Mouse (Mus musculus) mouse trophoblast stem cell (cell line): Measurements from ENCODE around the gene Atxn10.
"Not testable (repeated sequence)": the region's sequence is repeated elsewhere in the genome, so short reads cannot be mapped to it uniquely, and the experiment has no call there.

Experiments
- in situ Hi-C, 2 experiments: fragments of 300-500 bp; cut with MseI, MboI; formaldehyde crosslinking; loops; 2 replicates in 1 of 2; 3 replicates in 1 of 2; pipeline ENCODE4 v1.15.1; 2025

The Atxn10 gene

GRCm38 (mm10) chr15:85333511-85333910 is 2.5 kb upstream of the Atxn10 start:
- in situ Hi-C loops: not testable (repeated sequence)

GRCm38 (mm10) chr15:85334234-85334633 is 1.8 kb upstream of the Atxn10 start:
- in situ Hi-C loops: no loop called here

- in situ Hi-C loops: no loop called here
These were observed 401 bp downstream of the Atxn10 start for GRCm38 (mm10) chr15:85336301-85336991.

DNA sequence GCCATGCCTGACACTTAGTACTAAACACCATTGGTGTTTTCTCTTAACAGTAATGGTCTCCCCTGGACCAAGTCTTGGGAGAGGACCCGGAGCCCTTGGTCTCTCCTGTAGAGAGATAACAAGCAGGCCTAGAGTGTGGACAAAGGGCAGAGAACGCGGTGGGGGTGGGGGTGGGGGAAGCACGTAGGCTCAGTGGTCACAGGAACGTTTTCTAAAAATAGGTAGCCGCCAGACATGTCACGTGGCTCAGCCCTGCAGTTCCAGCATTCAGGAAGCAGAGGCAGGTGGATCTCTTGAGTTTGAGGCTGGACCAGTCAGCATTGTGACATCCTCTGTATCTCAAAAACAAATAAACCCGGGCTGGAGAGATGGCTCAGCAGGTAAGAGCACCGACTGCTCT is 1.2 kb downstream of the Atxn10 start:
- in situ Hi-C loops: no loop called here

DNA sequence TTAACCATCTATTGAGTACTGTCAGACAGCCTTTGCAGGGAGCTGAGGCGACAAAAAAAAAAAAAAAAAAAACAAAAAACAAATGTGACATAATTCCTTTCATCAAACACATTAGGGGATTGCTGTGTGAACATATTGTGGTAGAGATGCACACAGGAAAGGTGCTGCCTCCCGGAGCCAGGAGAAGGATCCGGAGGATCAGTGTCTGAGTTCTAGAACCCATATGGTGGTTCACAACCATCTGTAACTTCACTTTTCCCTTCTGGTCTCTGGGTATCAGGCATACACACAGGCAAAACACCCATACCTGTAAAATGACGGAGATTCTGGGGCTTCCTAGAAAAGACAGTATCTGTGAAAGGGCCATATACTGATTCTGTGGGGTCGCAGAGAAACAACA is 1.9 kb downstream of the Atxn10 start:
- in situ Hi-C loops: no loop called here

GRCm38 (mm10) chr15:85342246-85342645 is 6.2 kb downstream of the Atxn10 start:
- in situ Hi-C loops: no loop called here

DNA sequence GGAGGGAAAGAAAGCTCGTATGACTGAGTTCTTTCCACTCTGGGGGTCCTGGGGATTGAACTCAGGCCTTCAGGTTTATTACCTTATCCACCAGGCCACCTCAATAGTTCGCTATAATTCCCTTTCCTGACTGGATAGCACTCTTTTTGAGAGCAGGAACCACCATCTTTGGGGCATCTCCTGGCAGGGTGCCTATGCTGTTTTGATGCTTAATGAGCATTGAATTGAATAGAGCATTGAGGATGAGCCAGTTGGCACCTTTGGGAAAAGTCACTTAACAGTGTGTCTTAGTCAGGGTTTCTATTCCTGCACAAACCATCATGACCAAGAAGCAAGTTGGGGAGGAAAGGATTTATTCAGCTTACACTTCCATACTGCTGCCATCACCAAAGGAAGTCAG is 8.6 kb downstream of the Atxn10 start:
- in situ Hi-C loops: no loop called here

DNA sequence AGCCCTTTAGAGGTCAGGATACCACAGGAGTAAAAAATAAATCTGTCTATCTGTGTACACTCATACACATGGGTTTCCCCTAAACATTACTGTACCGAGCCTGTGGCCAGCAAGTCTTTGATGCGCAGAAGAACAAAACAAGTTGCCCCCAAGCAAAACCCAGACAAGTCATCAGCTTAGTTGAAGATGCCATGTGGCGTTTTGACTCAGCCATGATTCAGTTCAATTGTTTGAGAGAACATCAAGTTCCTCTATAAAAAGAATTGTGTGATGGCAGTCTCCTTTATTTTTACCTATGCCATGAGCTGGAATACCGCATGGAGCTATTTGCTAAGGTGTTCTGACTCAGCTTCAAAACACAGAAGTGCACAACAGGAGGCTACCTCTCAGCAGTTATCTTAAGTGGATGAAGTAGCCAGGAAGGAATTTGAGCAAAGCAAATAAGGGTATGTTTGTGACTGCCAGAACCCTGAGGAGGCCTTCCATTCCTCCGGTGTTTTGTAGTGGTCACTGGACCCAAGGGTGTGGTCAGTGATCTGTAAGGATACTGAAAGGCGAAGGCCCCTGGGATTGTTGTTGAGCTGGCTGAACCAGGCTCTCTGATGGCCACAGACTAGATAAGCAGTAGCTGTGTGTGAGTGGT is 11.1 kb downstream of the Atxn10 start:
- in situ Hi-C loops: no loop called here

DNA sequence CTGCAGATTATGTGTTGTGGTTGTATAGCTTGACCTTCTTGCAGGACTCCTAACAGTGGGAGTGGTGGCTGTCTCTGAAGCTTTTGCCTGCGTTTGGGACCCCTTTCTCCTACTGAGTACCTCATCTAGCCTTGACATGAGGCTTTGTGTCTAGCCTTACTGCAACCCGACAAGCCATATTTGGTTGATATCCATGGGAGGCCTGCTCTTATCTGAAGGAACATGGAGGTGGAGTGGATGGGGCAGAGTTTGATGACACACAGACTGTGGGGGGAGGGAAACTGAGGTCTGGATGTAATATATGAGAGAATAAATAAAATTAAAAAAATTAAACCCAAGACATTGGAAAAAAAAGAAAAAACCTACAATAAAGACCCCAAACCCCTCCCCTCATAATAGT is 14.1 kb downstream of the Atxn10 start:
- in situ Hi-C loops: no loop called here

- in situ Hi-C loops: no loop called here
These were observed 18.0 kb downstream of the Atxn10 start for GRCm38 (mm10) chr15:85354060-85354459.

DNA sequence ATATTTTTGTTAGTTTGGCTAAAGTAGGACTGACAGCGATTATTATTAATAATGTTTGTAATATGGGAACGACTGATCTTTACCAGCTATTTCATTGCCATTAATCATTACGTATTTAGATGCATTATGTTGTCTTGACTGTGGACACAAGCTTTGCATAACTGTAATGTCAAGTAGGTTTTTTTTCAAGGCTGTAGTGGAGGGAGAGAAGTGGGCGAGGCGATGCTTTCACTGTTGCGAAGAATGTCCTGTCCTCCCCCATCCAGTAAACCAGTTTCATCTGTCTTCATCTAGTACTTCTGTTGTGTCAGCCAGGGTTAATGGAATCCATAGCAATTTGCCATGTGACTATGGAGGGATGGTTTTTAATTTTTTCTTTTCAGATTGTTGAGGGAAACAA is 20.1 kb downstream of the Atxn10 start:
- in situ Hi-C loops: no loop called here

DNA sequence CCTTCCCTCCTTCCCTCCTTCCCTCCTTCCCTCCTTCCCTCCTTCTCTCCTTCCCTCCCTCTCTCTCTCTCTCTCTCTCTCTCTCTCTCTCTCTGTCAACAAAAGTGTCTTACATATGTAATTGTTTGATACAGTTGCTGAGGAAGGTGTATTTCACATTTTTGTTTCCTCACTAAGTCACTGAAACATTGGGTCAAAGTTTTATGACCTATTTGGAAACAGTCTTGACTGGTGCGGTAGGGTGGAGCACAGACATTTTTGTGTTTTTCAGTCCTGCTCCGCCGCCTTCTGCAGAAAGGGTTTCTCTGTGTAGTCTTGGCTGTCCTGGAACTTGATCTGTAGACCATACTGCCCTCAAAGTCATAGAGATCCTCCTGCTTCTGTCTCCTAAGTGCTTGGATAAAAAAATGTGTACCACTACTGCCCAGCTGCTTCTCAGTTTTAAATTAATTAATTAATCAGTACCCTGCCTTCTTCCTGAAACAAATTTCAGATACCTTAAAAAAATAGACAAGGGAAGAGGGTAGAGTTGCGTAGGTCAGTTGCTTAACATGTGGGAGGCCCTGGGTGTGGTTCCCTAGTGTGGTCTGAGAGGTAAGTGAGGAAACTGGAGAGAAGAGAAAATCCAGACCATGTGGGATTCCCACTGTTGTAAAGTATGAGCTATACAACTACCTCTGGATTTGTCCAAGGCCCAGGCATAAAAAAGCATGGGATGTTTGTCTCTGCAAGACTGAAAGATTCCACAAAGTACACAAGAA is 21.6 kb downstream of the Atxn10 start:
- in situ Hi-C loops: no loop called here

DNA sequence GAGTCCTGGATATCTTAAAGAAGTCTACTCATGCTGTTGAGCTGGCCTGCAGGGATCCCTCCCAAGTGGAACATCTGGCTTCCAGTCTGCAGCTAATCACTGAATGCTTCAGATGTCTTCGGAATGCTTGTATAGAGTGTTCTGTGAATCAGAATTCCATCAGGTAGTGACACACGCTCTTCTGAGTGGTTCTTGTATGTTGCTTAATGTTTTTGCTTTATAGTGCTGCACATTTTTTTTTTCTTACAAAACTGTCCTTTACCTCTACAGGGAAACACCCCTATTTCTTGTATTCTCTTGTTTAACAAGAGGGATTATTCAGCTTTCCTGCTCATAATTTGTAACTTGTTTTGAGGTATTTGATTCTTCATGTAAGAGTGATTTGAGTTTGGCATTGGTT is 23.4 kb downstream of the Atxn10 start:
- in situ Hi-C loops: no loop called here

GRCm38 (mm10) chr15:85359901-85360300 is 23.9 kb downstream of the Atxn10 start:
- in situ Hi-C loops: no loop called here

DNA sequence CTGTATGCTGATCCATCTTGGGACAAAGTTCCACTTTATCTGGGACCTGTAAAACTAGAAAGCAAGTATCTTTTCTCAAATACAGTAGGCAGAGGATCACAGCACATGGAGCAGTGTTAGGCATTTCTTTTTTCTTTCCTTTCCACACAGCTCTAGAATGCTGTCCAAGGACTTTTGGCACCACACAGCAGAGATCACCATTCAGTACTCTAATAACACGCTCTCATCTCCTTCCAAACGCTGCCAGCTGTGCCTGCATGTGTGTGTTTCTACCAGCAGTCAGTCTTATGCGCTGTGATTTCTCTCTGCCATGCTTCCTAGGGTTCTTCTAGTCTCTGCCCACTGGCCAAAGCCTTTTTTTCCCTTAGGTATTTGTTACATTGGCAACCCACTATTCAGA is 28.3 kb downstream of the Atxn10 start:
- in situ Hi-C loops: no loop called here

DNA sequence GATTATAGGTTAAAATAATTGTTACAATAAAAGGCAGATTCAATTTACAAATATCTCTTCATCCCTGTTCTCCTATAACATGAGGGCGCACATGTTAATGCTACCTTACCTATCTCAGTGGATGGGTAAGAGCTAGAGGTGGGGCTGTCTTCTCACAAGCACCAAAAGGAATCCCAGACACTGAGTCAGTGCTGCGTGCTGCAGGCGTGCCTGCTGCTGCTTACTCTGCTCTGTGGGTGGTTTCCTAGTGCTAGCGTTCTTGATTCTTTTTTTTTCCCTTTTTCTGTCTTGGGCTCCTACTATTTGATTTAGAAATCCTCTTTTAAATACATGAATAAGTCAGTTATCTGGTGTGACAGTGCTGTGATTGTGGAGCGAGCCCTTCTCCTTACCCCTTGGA is 30.9 kb downstream of the Atxn10 start:
- in situ Hi-C loops: no loop called here

GRCm38 (mm10) chr15:85369765-85370164 is 33.7 kb downstream of the Atxn10 start:
- in situ Hi-C loops: no loop called here

GRCm38 (mm10) chr15:85373125-85373524 is 37.1 kb downstream of the Atxn10 start:
- in situ Hi-C loops: no loop called here

DNA sequence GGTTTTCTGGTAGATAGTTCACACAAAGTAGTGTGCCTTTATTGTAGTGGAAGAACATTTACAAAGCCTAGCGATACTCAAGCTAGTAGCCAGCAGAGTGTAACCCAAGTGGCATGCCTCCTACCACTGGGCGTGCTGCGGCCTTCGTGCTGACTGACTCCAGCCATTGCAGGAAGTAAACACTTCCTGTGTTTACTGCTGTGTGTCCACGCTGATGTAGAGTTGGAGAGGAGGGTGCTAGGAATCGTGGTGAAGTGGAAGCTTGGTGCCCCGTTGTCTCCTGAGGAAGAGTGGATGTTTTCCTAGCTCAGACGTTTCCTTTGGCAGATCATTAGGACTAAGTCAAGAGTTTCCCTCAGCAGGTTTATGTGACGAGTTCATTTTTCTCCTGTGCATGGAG is 47.4 kb downstream of the Atxn10 start:
- in situ Hi-C loops: no loop called here

- in situ Hi-C loops: no loop called here
These were observed 52.7 kb downstream of the Atxn10 start for GRCm38 (mm10) chr15:85388696-85389095.

- in situ Hi-C loops: no loop called here
These were observed 53.9 kb downstream of the Atxn10 start for GRCm38 (mm10) chr15:85389915-85390314.

- in situ Hi-C loops: no loop called here
These were observed 59.3 kb downstream of the Atxn10 start for GRCm38 (mm10) chr15:85395360-85395759.

DNA sequence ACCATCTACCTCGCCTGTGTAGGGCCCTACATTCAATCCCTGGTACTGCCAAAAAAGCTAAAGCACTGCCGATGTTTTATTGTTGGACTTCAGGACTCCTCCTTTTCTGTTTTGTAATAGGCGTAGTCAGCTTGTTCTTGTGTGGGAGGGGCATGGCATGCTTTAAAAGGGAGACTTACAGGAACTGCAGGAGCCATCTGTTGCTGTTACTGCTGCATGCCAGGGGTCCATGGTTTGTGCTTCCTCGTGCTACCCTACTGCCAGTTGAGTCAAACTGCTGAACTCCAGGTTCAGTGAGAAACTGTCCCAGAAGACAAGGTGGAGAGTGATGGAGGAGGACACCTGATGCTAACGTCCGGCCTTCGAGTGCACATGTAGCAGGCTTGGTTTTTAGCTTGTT is 65.9 kb downstream of the Atxn10 start:
- in situ Hi-C loops: no loop called here
